Mouse (Mus musculus) heart, adult 18-20 months (tissue): ENCODE data around the gene Myadml2. TPM values are rescaled to one million over a fixed set of nuclear protein-coding genes. Genes with fewer than 3 reads are reported as not detected.
"Not testable (repeated sequence)": the region's sequence is repeated elsewhere in the genome, so short reads cannot be mapped to it uniquely, and the experiment has no call there.

Experiments used
- DNase-seq, 2 experiments: peaks; one replicate each; pipeline ENCODE4 v3.0.0; 2021 to 2022; ENCODE audit warnings: mixed read lengths in 1 of 2
- long read RNA-seq, 2 experiments: library from polyadenylated mRNA; stranded (forward); transcript quantifications; one replicate each; pipeline ENCODE4 v2.0.0; 2021
- total RNA-seq, 2 experiments: library from RNA; stranded (reverse); gene quantifications; 2 replicates each; pipeline ENCODE4 v1.2.3; 2021

The Myadml2 gene
- total RNA-seq = 10 to 100 TPM; 77.0 to 81.2 TPM
- long read RNA-seq, experiment 1, partial matches to known transcripts = 0 of 96 reads
- long read RNA-seq, experiment 1, other reads (novel, unspliced or antisense) = 96 of 96 reads
- long read RNA-seq, experiment 2, partial matches to known transcripts = 0 of 38 reads
- long read RNA-seq, experiment 2, other reads (novel, unspliced or antisense) = 35 of 38 reads

- peak; percentile 72 for DNase-seq
Measured at GRCm38 (mm10) chr11:120648001-120648476, at the start of gene Myadml2. Gene Myadml2, minus strand, starts transcription at chr11:120648158.

GRCm38 (mm10) chr11:120697741-120698140 lies 49.8 kb upstream of the Myadml2 start:
- DNase-seq = peak; percentile 71 to 85

- no peak for DNase-seq
Measured at GRCm38 (mm10) chr11:120696568-120696967, 48.6 kb upstream of the Myadml2 start.

- no peak for DNase-seq
Measured at GRCm38 (mm10) chr11:120695641-120696040, 47.7 kb upstream of the Myadml2 start.

GRCm38 (mm10) chr11:120695184-120695583 lies 47.2 kb upstream of the Myadml2 start:
- no peak for DNase-seq

GRCm38 (mm10) chr11:120693461-120693860 lies 45.5 kb upstream of the Myadml2 start:
- no peak for DNase-seq

GRCm38 (mm10) chr11:120692471-120693011 lies 44.6 kb upstream of the Myadml2 start:
- peak; percentile 28 to 40 for DNase-seq

GRCm38 (mm10) chr11:120689365-120689764 lies 41.4 kb upstream of the Myadml2 start:
- no peak for DNase-seq

GRCm38 (mm10) chr11:120686650-120687272 lies 38.8 kb upstream of the Myadml2 start:
- DNase-seq = no peak

GRCm38 (mm10) chr11:120684660-120685059 lies 36.7 kb upstream of the Myadml2 start:
- no peak for DNase-seq

- DNase-seq = no peak
Measured at GRCm38 (mm10) chr11:120684086-120684485, 36.1 kb upstream of the Myadml2 start.

GRCm38 (mm10) chr11:120683536-120683935 lies 35.6 kb upstream of the Myadml2 start:
- DNase-seq = no peak

- DNase-seq = no peak
Measured at GRCm38 (mm10) chr11:120682683-120683082, 34.7 kb upstream of the Myadml2 start.

- no peak for DNase-seq
Measured at GRCm38 (mm10) chr11:120679909-120680308, 32.0 kb upstream of the Myadml2 start.

- DNase-seq = no peak
Measured at GRCm38 (mm10) chr11:120676951-120677350, 29.0 kb upstream of the Myadml2 start.

GRCm38 (mm10) chr11:120675875-120676274 lies 27.9 kb upstream of the Myadml2 start:
- not testable (repeated sequence) for DNase-seq

- no peak for DNase-seq
Measured at GRCm38 (mm10) chr11:120673594-120674122, 25.7 kb upstream of the Myadml2 start.

GRCm38 (mm10) chr11:120672687-120673593 lies 25.0 kb upstream of the Myadml2 start, which contains the start of gene Aspscr1:
Gene Aspscr1, plus strand, starts transcription at chr11:120672973.
- DNase-seq = peak; percentile 96 to 97

GRCm38 (mm10) chr11:120666617-120667016 lies 18.7 kb upstream of the Myadml2 start:
- peak in 1 of 2 experiments; percentile 63 for DNase-seq

GRCm38 (mm10) chr11:120665406-120665805 lies 17.4 kb upstream of the Myadml2 start:
- DNase-seq = peak; percentile 79 to 87

GRCm38 (mm10) chr11:120663714-120664113 lies 15.8 kb upstream of the Myadml2 start:
- no peak for DNase-seq

GRCm38 (mm10) chr11:120662759-120663158 lies 14.8 kb upstream of the Myadml2 start:
- no peak for DNase-seq
